Mouse (Mus musculus) heart, adult 2 months (tissue): ENCODE measurements at regions not wholly inside any gene's neighbourhood (a gene's known extent, or its start where the extent isn't known, plus 50 kb on each side); places are given as distances from the start of the nearest gene placed in this dataset.

Source experiments
- DNase-seq, 2 experiments: peaks; one replicate each; pipeline ENCODE4 v3.0.0; 2021
- H3K27ac ChIP-seq: fragments of 200-600 bp; 2 replicates; pipeline ENCODE4 v1.8.1; 2022
- H3K27me3 ChIP-seq: fragments of 200-500 bp; 2 replicates; pipeline ENCODE4 v1.6.1; 2012; ENCODE audit warnings: mild to moderate bottlenecking, low read length, inconsistent platforms, mixed read lengths; ENCODE audit not compliant: control insufficient read depth, insufficient read depth
- H3K36me3 ChIP-seq: fragments of 200-500 bp; 2 replicates; pipeline ENCODE4 v1.6.1; 2012; ENCODE audit warnings: low read length, inconsistent platforms; ENCODE audit not compliant: control insufficient read depth, insufficient read depth
- H3K4me1 ChIP-seq: fragments of 200-500 bp; 2 replicates; pipeline ENCODE4 v1.6.1; 2011; ENCODE audit warnings: low read length; ENCODE audit not compliant: control insufficient read depth, insufficient read depth
- H3K4me3 ChIP-seq: fragments of 200-600 bp; 2 replicates; pipeline ENCODE4 v1.8.1; 2022
- H3K79me2 ChIP-seq: fragments of 200-500 bp; replicated peaks from 2 replicates; pipeline ENCODE4 v1.6.1; 2012; ENCODE audit warnings: mild to moderate bottlenecking, inconsistent platforms, low read length, moderate library complexity, mixed read lengths; ENCODE audit not compliant: control insufficient read depth, insufficient read depth
- H3K9ac ChIP-seq: fragments of 200-500 bp; 2 replicates; pipeline ENCODE4 v1.6.1; 2012; ENCODE audit warnings: low read depth, mild to moderate bottlenecking, control low read depth, inconsistent platforms, low read length, mixed read lengths
- CTCF ChIP-seq: fragments of 200-600 bp; IDR thresholded peaks from 2 replicates; pipeline ENCODE4 v1.8.1; 2022; ENCODE audit warnings: antibody characterized with exemption, mild to moderate bottlenecking, moderate library complexity
- EP300 ChIP-seq: fragments of 200-500 bp; IDR thresholded peaks from 2 replicates; pipeline ENCODE4 v1.6.1; 2011; ENCODE audit warnings: low read depth, low read length, control low read depth; ENCODE audit not compliant: insufficient read depth
- POLR2A ChIP-seq: fragments of 200-500 bp; IDR thresholded peaks from 2 replicates; pipeline ENCODE4 v1.6.1; 2011; ENCODE audit warnings: mild to moderate bottlenecking, low read depth, low read length, control low read depth; ENCODE audit not compliant: insufficient read depth
- WGBS: fragments of 180-500 bp; shearing (Covaris S2); methylation state at CpG from one replicate; pipeline ENCODE4 v1.1.7; 2018; 5-methylcytosine and 5-hydroxymethylcytosine counted together
- intact Hi-C: fragments of 180-260 bp; cut with DNase I; formaldehyde crosslinking; loops from one replicate; pipeline ENCODE4 v1.15.1; 2025

DNA sequence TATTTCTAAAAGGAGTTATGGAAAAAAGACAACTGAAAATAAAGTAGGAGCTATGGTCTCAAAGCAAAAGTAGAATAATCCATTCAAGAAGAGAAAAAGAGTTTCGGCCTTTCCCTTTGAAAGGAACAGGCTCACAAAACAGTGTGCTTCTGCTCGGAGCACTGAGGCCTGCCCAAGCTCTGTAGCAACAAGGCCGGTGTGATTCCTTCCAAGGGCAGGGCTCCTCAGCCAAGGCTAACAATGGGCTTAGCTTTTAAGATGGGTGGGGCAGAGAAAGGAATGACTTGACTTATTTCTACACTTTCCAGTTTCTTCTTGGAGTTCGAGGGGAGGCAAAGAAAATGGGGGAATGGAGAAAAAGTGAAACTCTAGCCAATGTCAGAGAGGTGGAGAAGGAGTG lies 161.4 kb downstream of the Faxc start:
- Histone ChIP-seq H3K36me3 (no peaks in the 10 kb centered on the region), H3K27ac (no peak overlapping the region), H3K79me2 (no peaks in the 10 kb centered on the region), H3K4me3 (no peak overlapping the region), H3K9ac (no peak overlapping the region), H3K27me3 (no peaks in the 10 kb centered on the region), H3K4me1 (no peaks in the 10 kb centered on the region)
- 83% methylated on average over 4 of the region's 4 CpGs for WGBS
- intact Hi-C loops = no loop called here
- DNase-seq = no peak
- no peak for TF ChIP-seq POLR2A
- TF ChIP-seq EP300 = no peak
- TF ChIP-seq CTCF = no peak

DNA sequence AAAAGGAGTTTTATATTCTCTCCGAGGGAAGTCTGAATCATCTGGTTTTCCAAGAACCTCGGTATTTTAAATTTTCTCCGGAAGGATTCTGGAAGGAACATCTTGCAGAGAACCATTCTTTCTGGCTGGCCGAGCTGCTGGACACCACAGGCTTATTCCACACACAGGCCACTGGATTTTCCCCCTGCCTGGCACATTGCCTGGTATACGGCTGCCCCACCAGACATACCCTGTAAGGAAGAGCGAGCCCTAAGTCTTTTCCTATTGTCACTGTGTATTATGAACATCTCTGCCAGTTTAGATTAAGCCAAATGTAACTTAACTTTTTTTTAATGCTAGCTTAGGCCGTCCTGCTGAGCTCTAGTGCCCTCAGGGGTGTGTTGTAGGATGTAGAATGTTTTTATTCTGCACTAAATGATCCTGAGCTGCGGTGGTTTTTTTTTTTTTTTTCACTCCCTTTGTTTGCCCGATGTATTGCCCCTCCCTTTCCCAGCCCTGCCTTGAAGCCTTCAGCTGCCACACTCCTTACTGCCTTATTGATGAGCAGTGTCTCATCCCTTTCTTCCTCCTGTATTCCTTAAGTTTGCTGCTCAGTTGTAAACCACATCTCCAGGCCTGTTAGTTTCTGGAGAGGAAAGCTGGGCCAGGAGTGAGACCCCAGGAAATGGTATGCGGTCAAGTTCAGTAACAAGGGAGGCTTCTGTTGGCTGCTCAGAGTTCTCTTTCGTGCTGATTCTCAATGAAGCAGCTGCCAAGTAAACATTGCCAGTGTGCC lies 164.3 kb downstream of the Faxc start:
- Histone ChIP-seq H3K36me3 (no peaks in the 10 kb centered on the region), H3K27ac (no peak overlapping the region), H3K9ac (no peak overlapping the region), H3K27me3 (no peaks in the 10 kb centered on the region), H3K4me1 (no peaks in the 10 kb centered on the region), H3K79me2 (no peaks in the 10 kb centered on the region), H3K4me3 (no peak overlapping the region)
- 41% methylated on average over 11 of the region's 11 CpGs for WGBS
- intact Hi-C loops = no loop called here
- no peak for TF ChIP-seq POLR2A
- TF ChIP-seq EP300 = no peak
- TF ChIP-seq CTCF = no peak
- no peak for DNase-seq

DNA sequence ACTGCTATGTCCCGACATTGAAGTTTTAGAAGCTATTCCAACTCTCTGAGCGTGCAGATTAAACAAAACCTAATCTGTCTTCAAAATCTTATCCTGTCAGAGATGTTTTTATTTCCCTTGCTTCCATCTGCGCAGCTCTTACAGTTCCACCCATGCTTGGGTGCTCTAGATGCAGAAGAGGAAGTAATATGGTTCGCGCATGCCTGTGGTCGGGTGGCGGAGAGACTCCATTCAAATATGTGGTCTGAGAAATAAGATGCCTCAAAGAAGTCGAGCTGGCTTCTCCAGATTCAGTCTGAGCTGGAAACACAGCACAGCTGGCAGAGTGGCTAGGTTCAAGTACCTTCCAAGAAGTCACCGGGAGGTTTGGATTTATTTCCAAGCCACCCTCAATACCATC lies 167.5 kb downstream of the Faxc start:
- intact Hi-C loops = no loop called here

DNA sequence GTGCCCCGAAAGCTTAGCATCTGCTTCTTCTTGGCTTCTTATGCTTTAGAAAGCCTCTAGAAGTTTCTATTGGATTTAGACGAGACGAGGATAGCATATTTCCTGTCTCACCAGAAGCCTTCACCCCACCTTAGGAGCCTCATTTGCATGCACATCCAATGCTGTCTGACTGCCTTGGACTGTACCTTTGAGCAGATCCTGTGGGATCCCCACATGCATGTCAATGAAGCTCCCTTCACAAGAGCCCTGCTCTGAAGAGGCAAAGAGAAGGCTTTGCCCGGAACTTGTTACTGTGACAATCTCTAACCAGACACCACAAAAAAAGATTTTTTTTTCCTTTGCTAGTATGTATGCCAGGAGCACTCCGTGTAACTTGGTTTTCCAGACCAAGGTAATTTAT lies 171.3 kb downstream of the Faxc start:
- intact Hi-C loops = no loop called here
- Histone ChIP-seq H3K27ac (no peak overlapping the region), H3K4me1 (no peaks in the 10 kb centered on the region), H3K4me3 (no peak overlapping the region), H3K27me3 (no peaks in the 10 kb centered on the region), H3K36me3 (no peaks in the 10 kb centered on the region), H3K79me2 (no peaks in the 10 kb centered on the region), H3K9ac (no peak overlapping the region)
- no peak for DNase-seq
- 75% methylated on average over 5 of the region's 5 CpGs for WGBS
- no peak for TF ChIP-seq POLR2A

More for the DNA sequence above, 167.5 kb downstream of the Faxc start:
- WGBS = 83% methylated on average over 9 of the region's 9 CpGs
- Histone ChIP-seq H3K9ac (no peak overlapping the region), H3K4me1 (no peaks in the 10 kb centered on the region), H3K27me3 (no peaks in the 10 kb centered on the region), H3K4me3 (no peak overlapping the region), H3K36me3 (no peaks in the 10 kb centered on the region), H3K27ac (no peak overlapping the region), H3K79me2 (no peaks in the 10 kb centered on the region)
- no peak for TF ChIP-seq POLR2A
- no peak for TF ChIP-seq EP300
- TF ChIP-seq CTCF = no peak
- no peak for DNase-seq

DNA sequence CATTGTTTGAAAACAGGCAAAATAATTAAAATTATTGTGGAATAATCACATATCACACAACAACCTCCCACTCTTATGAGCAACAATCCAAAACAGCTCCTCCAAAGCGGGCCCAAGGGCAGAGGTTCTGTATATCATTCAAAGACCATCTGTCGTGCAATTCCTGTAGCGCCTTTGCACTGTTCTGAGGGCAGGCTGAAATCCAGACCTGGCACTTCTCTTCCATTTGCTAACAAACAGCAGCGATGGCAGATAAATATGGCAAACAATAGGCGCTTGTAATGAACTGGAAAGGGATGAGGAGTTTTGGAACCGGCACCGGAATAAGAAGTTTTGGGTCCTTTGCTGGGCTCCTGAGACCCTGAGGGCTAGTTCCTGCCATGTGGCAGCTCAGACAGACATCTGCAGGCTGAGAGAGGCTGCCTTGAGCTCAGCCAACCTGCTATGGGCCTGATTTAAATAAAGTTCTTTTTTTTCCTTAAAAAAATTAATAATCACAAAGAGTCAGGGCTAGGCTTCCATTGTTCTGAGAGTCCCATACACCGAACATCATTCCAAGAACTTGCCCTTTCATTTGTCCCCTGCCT lies 172.0 kb downstream of the Faxc start:
- 67% methylated on average over 8 of the region's 8 CpGs for WGBS
- no peak overlapping the region for H3K9ac ChIP-seq
- no peaks in the 10 kb centered on the region for H3K27me3 ChIP-seq
- intact Hi-C loops = no loop called here
- no peaks in the 10 kb centered on the region for H3K79me2 ChIP-seq
- H3K36me3 ChIP-seq = no peaks in the 10 kb centered on the region
- no peak for TF ChIP-seq CTCF
- no peak for TF ChIP-seq EP300
- no peak for TF ChIP-seq POLR2A
- H3K4me3 ChIP-seq = no peak overlapping the region
- H3K27ac ChIP-seq = no peak overlapping the region
- H3K4me1 ChIP-seq = no peaks in the 10 kb centered on the region
- DNase-seq = no peak

DNA sequence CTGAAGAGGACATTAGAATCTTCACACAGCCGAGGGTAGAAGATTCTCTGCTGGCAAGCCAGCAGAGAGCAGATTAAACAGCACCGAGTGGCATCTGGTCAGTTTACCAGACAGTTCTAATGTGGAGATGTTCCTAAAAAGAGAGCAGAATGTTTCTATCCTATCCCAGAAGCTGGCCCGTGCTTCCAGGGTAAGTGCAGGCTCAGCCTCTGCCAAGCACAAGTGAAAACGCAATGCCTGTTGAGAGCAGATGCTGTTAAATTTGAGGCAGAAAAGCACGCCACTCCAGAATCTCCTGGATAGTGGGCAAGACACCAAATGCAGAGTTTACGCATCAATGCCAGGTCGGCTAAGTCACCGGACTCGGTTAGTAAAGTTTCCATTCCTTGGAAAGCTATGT lies 175.8 kb downstream of the Faxc start:
- no peaks in the 10 kb centered on the region for H3K27me3 ChIP-seq
- H3K4me3 ChIP-seq = no peak overlapping the region
- H3K36me3 ChIP-seq = no peaks in the 10 kb centered on the region
- intact Hi-C loops = no loop called here
- WGBS = 56% methylated on average over 9 of the region's 9 CpGs
- no peak overlapping the region for H3K27ac ChIP-seq
- H3K4me1 ChIP-seq = no peaks in the 10 kb centered on the region
- H3K79me2 ChIP-seq = no peaks in the 10 kb centered on the region
- no peak for DNase-seq
- TF ChIP-seq POLR2A (no peak), EP300 (no peak), CTCF (no peak)
- no peak overlapping the region for H3K9ac ChIP-seq
